Mouse (Mus musculus) urinary bladder, adult 18-20 months (tissue): ENCODE measurements around the gene Chmp5.

Experiments
- DNase-seq, 2 experiments: peaks; one replicate each; pipeline ENCODE4 v3.0.0; 2022; ENCODE audit warnings: low spot score in 2 of 2, mixed read lengths in 2 of 2

The Chmp5 gene

GRCm38 (mm10) chr4:40946516-40947121, 1.6 kb upstream of the Chmp5 start:
- DNase-seq: no peak

- peak in 1 of 2 experiments; percentile 73 for DNase-seq
Measured at GRCm38 (mm10) chr4:40947565-40948159, 545 bp upstream of the Chmp5 start.

DNA sequence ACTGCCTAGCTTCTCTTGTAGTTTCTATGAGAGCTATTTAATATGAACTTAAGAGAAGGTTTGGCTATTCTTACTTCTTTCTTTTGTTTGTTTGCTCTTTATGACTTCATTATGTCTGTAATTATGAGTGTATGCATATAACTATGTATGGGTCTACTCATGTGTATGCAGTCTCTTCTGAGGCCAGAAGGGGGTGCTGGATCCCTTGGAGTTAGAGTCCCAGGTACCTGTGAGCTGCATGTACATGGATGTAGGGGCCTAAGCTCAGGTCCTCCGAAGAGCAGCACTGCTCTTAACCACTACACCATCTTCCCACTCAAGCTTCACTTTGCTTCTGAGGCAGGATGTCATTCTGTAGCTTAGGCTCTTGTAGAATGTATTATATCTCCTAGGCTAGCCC, 5.3 kb downstream of the Chmp5 start:
- no peak for DNase-seq

GRCm38 (mm10) chr4:40955942-40956341, 7.7 kb downstream of the Chmp5 start:
- no peak for DNase-seq

DNA sequence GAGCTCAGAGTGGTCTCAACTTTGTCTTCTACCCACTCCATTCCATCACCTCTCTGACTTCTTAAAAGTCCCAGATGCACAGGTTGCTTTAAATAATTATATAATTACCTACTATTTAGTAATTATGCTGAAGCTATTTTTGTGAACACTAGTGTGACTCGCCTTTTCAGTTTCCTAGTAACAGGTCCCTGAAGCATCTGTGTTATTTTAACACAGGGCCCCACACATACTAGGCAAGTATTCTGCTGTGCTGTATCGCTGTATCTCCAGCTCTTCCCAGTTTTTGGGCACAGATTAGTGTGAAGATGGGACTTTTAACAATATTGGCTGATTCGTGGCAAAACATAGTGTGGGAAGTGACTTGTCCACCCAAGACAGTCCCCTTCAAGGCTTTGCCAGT, 15.3 kb downstream of the Chmp5 start:
- no peak for DNase-seq

DNA sequence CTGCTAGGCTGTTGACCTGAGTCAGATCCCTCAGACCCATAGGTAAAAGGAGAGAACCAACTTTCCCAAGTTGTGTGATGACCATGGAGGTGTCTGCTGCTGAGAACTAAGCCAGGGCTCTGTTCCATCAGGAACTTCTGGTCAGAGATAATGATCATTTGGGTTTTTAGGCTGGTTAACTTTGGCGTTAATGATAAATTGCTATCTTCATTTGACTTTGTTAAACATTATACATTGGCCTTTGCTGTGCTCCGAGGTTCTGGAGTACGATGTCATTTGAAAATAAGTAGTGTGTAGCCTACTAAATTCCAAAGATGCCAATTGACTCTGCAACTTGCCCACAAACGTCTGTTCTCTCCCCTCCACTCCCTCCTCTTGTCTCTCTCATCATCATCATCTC, 21.0 kb downstream of the Chmp5 start:
- DNase-seq: no peak

DNA sequence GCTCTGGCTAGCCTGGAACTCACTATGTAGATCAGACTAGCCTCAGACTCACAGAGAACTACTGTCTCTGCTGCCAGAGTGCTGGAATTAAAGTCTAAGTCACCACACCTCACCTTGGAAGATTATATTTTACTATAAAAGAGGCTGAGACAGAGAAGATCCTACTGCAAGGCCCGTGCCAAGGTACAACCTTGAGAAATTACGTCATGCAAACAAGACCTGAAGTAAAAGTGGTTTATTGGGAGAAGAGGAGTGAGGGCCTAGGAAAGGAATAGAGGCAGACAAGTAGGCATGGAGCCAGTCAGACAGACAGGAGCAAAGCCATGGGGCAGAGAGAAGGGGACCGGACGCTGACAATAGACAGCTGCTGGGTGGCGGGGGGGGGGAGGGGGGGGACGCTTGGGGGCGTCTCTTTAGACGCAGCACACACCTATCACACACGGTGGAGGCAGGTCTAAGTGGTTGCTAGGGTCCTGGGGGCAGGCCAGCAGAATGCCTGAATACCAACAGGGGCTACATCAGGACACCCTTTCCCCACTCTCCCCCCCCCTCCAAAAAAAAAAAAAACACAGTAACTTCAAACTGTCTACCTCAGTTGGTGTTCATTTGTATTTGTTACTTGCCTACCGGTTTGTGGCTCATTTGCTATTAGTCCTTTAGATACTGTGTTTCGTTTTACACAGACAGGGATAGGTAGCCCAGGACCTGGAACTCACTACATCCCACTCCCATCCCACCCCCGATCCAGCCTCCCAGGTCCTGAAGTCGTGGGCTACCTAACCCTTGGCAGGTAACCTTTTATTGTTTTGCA, 21.8 kb downstream of the Chmp5 start:
- DNase-seq: no peak

- no peak for DNase-seq
Measured at GRCm38 (mm10) chr4:40970592-40970841, 22.3 kb downstream of the Chmp5 start.

DNA sequence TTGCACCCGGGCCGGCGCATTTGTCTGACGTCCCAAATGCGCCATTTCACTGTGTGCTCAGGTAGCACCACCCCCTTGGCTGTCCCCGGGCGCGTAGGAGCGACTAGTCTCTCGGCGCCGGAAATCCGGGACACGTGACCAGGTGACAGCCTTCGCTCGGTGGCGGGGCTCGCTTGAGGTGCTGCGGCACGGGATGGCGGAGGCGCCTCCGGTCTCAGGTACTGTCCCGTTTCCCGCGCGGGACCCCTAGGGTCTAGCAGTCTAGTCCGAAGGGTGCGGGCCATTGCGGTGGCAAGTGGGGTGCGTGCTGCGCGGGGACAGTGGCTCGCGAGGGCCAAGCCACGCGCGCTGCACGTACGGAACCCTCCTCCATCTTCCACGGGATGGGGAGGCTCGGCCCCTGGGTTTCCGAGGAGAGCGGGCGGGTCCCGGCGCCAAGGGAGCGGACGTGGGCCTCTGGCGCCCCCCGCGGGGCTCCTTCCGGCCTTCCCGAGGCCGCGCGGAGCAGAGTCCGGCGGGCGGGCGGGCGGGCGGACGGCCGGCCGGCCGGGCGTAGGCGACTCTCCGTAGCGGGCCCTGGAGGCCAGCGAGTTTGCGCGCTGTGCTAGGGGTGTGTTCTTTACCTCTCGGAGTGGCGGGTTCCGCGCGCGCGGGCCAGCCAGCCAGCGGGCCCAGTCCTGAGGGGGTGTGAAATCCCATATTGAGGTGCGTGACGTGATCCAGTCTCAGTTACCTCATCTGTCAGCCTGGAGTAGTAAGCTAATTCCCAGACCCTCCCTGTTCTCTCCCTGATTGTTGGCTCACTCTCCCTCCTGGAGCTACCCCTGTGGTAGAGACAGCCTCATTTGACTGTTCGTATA, 22.9 kb downstream of the Chmp5 start, which contains the start of gene Nfx1:
Nfx1 (plus strand) TSS at position 65 of the 860 bp plus-strand sequence.
- DNase-seq: peak; percentile 91 to 92

- no peak for DNase-seq
Measured at GRCm38 (mm10) chr4:40971744-40972143, 23.5 kb downstream of the Chmp5 start.

DNA sequence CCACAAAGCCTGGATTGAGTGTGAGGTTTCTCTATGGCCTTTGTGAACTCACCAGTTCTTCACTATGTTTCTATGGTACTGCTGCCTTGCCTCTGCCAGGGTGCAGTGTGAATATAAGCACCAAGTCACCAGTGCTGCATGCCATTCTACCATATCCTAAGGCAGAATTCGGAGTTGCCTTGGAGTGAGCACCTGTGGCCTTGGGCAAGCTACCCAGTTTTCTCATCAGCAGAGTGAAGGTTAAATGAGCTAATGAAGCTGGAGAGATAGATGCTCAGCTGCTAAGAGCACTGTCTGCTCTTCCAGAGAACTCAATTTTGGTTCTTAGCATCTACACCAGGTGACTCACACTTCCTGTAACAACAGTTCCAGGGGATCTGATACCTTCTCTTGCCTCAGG, 25.8 kb downstream of the Chmp5 start:
- DNase-seq: no peak

DNA sequence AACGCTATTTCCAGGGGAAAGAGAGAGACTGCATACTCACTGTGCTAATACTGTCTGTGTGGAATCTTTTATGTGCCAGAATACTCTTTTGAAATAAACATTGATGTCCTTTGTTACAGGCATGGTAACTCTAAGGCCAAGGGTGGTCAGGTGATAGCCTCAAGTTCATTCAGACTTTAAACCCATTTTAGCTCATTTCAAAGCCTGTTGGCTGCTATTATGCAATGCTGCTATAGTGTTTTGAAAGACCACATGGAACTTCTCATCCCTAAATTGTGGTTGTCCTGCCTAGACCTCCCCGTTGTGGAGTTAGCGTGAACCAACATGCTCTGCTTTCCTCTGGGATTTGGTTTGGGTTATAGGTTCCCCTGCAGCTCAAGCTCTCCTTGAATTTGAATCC, 27.5 kb downstream of the Chmp5 start:
- no peak for DNase-seq

GRCm38 (mm10) chr4:40976651-40977050, 28.4 kb downstream of the Chmp5 start:
- no peak for DNase-seq

DNA sequence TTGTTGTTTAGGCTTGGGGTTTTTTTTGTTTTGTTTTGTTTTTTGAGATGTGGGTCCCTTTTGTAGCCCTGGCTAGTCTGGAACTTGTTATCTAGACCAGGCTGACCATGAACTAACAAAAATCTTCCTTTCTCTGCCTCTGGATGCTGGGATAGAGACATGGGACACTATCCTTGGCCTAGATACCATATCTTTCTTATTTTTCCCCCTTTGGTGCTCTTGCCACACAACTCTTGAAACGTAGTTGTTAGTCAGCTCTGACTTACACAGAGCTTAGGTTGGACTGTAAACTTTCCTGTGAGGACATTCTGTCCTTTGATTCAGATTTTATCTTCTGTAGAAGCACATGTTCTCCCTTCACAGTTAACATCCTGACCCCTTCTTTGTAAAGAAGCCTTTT, 31.2 kb downstream of the Chmp5 start:
- no peak for DNase-seq

DNA sequence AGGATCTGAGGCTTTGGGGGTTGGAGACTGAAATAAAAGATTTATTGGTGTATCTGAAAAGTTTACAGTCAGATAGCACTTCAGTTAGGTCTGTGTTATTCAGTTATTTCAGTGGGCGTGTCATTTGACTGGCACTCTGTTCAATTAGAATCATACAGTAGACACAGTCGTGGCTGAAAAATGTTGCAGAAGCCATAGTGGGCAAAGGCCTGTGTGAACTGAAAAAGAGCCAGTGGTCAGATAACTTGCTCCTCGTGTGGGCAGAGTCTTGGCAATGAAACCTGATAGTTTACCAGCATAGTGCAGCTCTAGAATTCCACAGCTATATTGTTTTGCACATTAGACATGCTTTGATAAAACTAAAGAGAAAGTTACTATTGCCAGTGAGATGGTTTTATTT, 34.3 kb downstream of the Chmp5 start:
- DNase-seq: no peak

- DNase-seq: no peak
Measured at GRCm38 (mm10) chr4:40983686-40984085, 35.5 kb downstream of the Chmp5 start.

DNA sequence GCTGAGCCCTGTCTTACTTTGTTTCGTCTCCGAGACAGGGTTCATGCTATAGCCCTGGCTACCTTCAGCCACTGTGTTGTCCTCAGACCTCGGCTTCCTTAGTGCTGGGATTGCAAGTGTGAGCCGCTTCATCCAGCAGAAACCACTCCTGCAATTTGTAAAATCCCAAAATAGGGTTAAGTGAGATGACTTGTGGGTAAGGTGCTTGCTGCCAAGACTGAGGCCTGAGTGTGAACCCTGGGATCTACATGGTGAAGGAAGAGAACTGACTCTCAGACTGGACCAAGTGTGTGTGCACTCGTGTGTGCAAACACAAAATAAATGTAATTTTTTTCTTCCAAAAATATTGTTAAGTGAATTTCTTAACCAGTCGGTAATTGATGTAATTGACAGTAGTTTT, 41.4 kb downstream of the Chmp5 start:
- DNase-seq: no peak

DNA sequence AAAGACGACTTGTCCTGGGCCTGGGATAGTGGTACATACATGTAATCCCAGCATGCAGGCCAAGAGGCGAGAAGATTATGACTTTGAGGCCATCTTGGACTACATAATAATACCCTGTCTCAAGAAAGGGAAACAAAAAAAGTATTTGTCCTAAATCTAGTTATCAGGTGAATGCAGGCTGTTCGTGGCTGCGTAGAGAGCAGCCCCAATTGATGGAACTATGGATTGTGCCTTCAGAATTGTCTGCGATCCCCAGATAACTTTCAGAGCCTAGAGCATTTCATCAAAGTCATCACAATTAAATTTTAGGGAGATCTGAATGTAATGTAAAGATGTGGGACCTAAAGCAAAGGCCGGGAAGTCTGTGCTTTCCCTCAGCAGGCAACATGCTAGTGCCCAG, 48.1 kb downstream of the Chmp5 start:
- DNase-seq: no peak

- no peak for DNase-seq
Measured at GRCm38 (mm10) chr4:40997916-40998315, 49.7 kb downstream of the Chmp5 start.

GRCm38 (mm10) chr4:41000271-41000670, 52.1 kb downstream of the Chmp5 start:
- DNase-seq: no peak

DNA sequence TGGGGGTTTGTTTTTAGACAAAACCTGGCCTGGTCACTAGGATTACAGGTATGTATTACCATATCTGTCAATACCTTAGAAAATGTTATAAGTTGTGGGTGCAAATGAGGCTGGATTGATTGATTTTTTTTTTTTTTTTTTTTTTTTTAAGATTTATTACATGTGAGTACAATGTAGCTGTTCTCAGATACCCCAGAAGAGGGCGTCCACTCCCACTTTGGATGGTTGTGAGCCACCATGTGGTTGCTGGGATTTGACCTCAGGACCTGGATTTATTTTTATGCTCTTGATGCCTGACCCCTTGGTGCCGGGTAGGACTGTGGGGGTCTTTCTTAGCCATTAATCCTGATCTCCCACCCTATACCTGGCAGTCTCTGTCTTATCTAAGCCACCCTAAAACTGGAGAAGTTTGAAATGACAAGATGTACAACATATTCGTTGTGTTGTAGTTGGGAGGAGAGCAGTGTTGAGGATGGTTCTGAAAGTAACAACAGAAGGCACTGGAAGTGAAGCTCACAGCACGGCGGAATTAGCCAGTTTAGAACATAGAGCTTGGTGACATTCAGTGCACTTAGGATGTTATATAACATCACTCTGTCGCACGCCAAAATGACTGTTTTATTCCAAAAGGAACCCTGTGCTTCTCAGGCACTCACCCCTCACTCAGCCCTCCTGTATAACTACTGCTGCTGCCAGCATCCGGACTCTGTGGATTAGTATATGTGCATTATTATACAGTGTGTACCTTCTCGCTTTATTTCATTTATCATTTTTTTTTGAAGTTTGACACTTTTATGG, 52.8 kb downstream of the Chmp5 start:
- no peak for DNase-seq

DNA sequence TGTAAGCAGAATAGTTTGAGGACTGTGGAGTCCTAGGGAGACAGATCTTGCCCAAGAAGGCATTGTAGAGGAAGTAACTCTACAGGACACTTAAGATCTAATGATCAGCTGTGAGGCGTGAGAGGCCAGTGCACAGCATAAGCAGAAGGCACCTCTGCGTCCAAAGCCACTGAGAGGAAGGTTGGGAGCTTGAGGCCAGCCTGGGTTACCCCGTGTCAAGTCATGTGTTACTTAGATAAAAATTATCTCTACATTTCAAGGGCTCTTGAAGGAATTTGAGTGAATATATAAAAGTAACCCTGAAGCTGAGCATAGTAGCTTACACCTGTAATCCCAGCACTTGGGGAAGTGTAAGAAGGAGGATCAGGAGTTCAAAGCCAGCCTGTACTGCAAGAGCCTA, 65.1 kb downstream of the Chmp5 start:
- no peak for DNase-seq
